Mouse (Mus musculus): ENCODE measurements around the gene Rab26. TPM values are rescaled to one million over a fixed set of nuclear protein-coding genes. Genes with fewer than 3 reads are reported as not detected.

The Rab26 gene
- polyA plus RNA-seq (2015; fragmentation: Nextera tagmentation; extraction: Ambion mirVana): 3.4 TPM in 2 replicates

DNA sequence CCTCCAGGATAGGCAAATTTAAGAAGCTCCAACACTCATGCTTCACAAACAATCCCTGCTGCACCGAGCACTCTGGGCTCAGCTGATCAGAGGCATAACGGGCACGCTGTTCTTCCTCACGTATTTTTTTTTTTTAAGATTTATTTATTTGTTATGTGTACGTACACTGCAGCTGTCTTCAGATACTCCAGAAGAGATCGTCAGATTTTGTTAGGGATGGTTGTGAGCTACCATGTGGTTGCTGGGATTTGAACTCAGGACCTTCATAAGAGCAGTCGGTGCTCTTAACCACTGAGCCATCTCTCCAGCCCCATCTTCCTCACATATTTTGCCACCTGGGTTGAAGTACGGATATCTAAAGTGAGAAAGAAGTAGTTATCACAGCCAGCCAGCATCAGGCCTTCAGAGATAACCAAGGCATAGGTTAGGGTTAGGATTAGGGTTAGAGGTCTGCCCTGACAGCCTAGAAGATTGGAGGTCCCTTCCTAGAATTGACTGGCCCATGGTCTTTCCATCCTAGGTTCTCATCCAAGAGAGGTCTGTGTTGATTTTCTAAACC, at the start of gene Rab26:
Rab26 (minus strand) TSS at position 51 of the 559 bp plus-strand sequence.
- peaks cover 63% of the 10 kb centered on the region for H3K4me1 ChIP-seq
- H3K27me3 ChIP-seq: no peaks in the 10 kb centered on the region
- peak within 1 kb of the TSS; percentile 74 for H3K4me2 ChIP-seq (replicated peaks)
- no peak within 1 kb of the TSS for H3K27ac ChIP-seq
- WGBS: 93% methylated on average over 8 of the region's 8 CpGs
- peaks cover 18% of the 10 kb centered on the region for H3K36me3 ChIP-seq
- H3K4me3 ChIP-seq: peak within 1 kb of the TSS; percentile 43
- ATAC-seq (ENCODE audit: low FRiP score, low read depth): no peak
- peak within 1 kb of the TSS; percentile 67 for H3K9ac ChIP-seq
- no peaks in the 10 kb centered on the region for H3K9me3 ChIP-seq

DNA sequence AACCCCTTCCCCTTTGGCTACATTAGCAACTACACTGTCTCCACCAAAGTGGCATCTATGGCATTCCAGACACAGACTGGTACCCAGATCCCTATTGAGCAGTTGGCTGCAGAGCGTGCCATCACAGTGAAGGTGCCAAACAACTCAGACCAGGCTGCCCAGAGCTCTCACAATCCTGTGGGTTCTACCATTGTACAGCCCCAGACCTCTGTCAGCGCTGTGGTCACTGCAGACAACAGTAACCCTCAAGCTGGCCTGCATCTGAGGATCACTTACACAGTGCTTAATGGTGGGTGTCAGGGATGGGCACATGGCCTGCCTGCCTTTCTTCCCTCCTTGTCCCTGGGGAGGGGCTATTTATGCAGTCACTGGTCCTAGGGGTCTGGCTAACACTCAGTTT, 46.3 kb upstream of the Rab26 start:
- Histone ChIP-seq H3K4me1 (no peaks in the 10 kb centered on the region), H3K9ac (no peak overlapping the region), H3K4me3 (no peak overlapping the region), H3K36me3 (peaks cover 97% of the 10 kb centered on the region), H3K27ac (no peak overlapping the region), H3K4me2 (replicated peaks) (no peak overlapping the region), H3K9me3 (no peaks in the 10 kb centered on the region), H3K27me3 (no peaks in the 10 kb centered on the region)
- 96% methylated on average over 2 of the region's 2 CpGs for WGBS
- no peak for ATAC-seq (ENCODE audit: low FRiP score, low read depth)

DNA sequence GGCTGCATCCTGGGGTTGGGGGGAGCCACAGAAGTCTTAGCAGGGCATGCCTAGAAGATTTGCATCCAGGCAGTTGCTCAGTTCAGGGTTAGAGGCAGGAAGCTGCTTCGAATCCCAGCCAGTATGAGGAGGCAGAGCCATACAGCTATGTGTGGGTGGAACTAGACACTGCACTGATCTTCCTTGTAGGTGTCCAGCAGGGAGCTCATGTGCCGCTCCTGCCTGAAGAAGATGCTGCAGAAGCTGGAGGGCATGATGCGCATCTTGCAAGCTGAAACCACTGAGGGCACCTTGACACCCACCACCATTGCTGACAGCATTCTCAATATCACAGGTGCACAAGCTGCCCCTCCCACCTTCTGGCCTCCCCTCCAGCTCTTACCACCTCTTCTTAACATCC, 45.5 kb upstream of the Rab26 start:
- H3K36me3 ChIP-seq: peaks cover 98% of the 10 kb centered on the region
- no peaks in the 10 kb centered on the region for H3K4me1 ChIP-seq
- no peak overlapping the region for H3K4me2 ChIP-seq (replicated peaks)
- no peak overlapping the region for H3K4me3 ChIP-seq
- no peak overlapping the region for H3K27ac ChIP-seq
- no peaks in the 10 kb centered on the region for H3K9me3 ChIP-seq
- no peak for ATAC-seq (ENCODE audit: low FRiP score, low read depth)
- H3K9ac ChIP-seq: no peak overlapping the region
- H3K27me3 ChIP-seq: no peaks in the 10 kb centered on the region
- WGBS: 95% methylated on average over 3 of the region's 3 CpGs

DNA sequence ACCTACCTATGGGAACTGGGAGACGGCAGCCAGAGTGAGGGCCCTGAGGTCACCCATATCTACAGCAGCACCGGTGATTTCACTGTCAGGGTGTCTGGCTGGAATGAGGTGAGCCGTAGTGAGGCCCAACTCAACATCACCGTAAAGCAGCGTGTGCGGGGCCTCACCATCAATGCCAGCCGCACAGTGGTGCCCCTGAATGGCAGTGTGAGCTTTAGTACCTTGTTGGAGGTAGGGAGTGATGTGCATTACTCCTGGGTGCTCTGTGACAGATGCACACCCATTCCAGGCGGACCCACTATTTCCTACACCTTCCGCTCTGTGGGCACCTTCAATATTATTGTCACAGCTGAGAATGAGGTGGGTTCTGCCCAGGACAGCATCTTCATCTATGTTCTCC, 39.8 kb upstream of the Rab26 start:
- H3K4me1 ChIP-seq: no peaks in the 10 kb centered on the region
- no peaks in the 10 kb centered on the region for H3K9me3 ChIP-seq
- 94% methylated on average over 9 of the region's 9 CpGs for WGBS
- no peaks in the 10 kb centered on the region for H3K27me3 ChIP-seq
- H3K4me2 ChIP-seq (replicated peaks): no peak overlapping the region
- H3K27ac ChIP-seq: no peak overlapping the region
- peaks cover 100% of the 10 kb centered on the region for H3K36me3 ChIP-seq
- H3K4me3 ChIP-seq: no peak overlapping the region
- ATAC-seq (ENCODE audit: low FRiP score, low read depth): no peak
- H3K9ac ChIP-seq: no peak overlapping the region

DNA sequence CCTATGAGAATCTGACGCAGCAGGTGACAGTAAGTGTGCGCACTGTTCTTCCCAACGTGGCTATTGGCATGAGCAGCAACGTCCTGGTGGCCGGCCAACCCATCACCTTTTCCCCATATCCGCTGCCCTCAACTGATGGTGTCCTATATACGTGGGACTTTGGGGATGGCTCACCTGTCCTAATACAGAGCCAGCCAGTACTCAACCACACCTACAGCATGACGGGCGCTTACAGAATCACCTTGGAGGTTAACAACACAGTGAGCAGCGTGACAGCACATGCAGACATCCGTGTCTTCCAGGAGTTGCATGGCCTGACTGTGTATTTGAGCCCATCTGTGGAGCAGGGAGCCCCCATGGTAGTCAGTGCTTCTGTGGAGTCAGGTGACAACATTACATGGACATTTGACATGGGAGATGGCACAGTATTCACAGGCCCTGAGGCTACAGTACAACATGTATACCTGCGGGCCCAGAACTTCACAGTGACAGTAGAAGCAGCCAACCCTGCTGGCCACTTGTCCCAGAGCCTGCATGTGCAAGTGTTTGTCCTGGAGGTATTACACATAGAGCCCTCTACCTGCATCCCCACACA, 38.7 kb upstream of the Rab26 start:
- Histone ChIP-seq H3K27ac (no peak overlapping the region), H3K4me3 (no peak overlapping the region), H3K36me3 (peaks cover 100% of the 10 kb centered on the region), H3K4me2 (replicated peaks) (no peak overlapping the region), H3K27me3 (no peaks in the 10 kb centered on the region), H3K9ac (no peak overlapping the region), H3K9me3 (no peaks in the 10 kb centered on the region), H3K4me1 (no peaks in the 10 kb centered on the region)
- ATAC-seq (ENCODE audit: low FRiP score, low read depth): no peak
- WGBS: 95% methylated on average over 12 of the region's 12 CpGs

DNA sequence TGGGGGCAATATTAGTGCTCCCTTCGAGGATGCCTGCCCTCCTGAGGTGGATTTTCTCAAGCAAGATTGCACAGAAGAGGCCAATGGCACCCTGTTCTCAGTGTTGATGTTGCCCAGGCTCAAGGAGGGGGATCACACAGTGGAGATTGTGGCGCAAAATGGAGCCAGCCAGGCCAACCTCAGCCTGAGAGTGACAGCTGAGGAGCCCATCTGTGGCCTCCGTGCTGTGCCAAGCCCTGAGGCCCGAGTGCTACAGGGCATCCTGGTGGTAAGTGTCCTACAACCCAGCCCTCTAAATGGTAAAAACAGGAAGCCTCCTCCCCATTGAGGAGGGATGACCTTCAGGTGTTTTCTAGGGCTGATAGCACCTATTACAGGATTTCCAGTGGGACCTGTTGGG, 35.8 kb upstream of the Rab26 start:
- ATAC-seq (ENCODE audit: low FRiP score, low read depth): no peak
- H3K27me3 ChIP-seq: no peaks in the 10 kb centered on the region
- no peak overlapping the region for H3K4me2 ChIP-seq (replicated peaks)
- no peak overlapping the region for H3K9ac ChIP-seq
- H3K36me3 ChIP-seq: peaks cover 99% of the 10 kb centered on the region
- no peak overlapping the region for H3K27ac ChIP-seq
- no peaks in the 10 kb centered on the region; the same call in 1 of the 2 replicates for H3K4me1 ChIP-seq
- H3K4me3 ChIP-seq: no peak overlapping the region
- 88% methylated on average over 4 of the region's 4 CpGs for WGBS
- no peaks in the 10 kb centered on the region for H3K9me3 ChIP-seq

DNA sequence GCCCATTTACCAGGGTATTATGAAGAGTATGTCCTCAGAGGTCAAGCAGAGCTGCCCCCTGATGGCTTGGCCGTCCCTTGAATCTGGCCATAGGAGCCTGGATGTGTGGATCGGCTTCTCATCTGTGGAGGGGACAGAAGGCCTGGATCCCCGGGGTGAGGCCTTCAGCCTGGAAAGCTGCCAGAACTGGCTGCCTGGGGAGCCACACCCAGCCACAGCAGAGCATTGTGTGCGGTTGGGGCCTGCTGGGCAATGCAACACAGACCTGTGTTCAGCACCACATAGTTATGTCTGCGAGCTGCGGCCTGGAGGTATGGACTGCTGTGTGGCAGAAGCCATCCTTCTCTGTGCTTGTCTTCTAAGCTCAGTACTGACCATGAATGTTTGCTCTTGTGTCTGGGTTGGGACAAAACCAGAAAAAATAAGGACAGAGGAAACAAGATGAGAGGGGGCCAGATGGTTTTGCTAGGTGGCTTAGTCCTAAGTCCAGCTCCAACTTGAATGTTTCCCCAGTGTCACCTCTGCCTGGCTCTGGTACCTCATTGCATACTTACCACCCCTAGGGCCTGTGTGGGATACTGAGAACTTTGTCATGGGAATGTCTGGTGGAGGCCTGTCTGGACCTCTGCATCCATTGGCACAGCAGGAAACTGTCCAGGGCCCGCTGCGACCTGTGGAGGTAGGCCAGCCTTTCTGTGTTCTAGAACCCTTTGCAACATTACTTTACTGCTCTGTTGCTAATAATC, 33.2 kb upstream of the Rab26 start:
- peaks cover 79% of the 10 kb centered on the region for H3K36me3 ChIP-seq
- peak overlapping the region; percentile 43; the same call in 1 of the 2 replicates for H3K9ac ChIP-seq
- no peak for ATAC-seq (ENCODE audit: low FRiP score, low read depth)
- no peaks in the 10 kb centered on the region for H3K9me3 ChIP-seq
- H3K27ac ChIP-seq: no peak overlapping the region
- 83% methylated on average over 8 of the region's 8 CpGs for WGBS
- peaks cover 9% of the 10 kb centered on the region; the same call in 1 of the 2 replicates for H3K4me1 ChIP-seq
- H3K27me3 ChIP-seq: no peaks in the 10 kb centered on the region
- H3K4me3 ChIP-seq: no peak overlapping the region
- H3K4me2 ChIP-seq (replicated peaks): no peak overlapping the region

DNA sequence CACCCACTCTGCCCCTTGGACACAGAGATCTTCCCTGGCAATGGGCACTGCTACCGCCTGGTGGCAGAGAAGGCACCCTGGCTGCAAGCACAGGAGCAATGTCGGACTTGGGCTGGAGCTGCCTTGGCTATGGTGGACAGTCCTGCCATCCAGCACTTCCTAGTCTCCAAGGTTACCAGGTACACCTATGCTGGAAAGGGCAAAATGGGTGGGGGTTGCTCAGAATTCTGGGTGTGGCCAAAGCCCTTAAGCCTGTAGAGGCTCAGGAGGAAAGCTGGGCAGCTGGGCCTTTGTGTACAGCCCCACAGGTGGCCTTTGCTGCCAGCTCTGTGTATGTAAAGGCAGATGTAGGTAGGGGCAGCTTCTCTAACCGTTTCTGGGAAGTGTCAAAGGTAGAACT, 31.8 kb upstream of the Rab26 start:
- Histone ChIP-seq H3K27ac (no peak overlapping the region), H3K9me3 (no peaks in the 10 kb centered on the region), H3K36me3 (peaks cover 65% of the 10 kb centered on the region), H3K4me3 (no peak overlapping the region), H3K4me1 (peaks cover 9% of the 10 kb centered on the region), H3K9ac (no peak overlapping the region), H3K27me3 (no peaks in the 10 kb centered on the region), H3K4me2 (replicated peaks) (no peak overlapping the region)
- no peak for ATAC-seq (ENCODE audit: low FRiP score, low read depth)
- 80% methylated on average over 3 of the region's 3 CpGs for WGBS

DNA sequence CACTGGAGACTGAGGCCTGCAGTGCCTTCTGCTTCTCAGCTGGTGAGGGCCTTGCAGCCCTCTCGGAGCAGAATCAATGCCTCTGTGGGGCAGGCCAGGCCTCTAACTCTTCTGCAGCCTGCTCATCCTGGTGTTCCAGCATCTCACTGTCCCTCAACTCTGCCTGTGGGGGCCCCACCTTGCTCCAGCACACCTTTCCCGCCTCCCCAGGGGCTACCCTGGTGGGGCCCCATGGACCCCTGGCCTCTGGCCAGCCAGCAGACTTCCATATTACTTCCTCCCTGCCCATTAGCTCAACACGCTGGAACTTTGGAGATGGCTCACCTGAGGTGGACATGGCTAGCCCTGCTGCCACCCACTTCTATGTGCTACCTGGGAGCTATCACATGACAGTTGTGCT, 31.1 kb upstream of the Rab26 start:
- no peaks in the 10 kb centered on the region for H3K9me3 ChIP-seq
- no peak for ATAC-seq (ENCODE audit: low FRiP score, low read depth)
- no peak overlapping the region for H3K27ac ChIP-seq
- no peak overlapping the region for H3K4me3 ChIP-seq
- peaks cover 58% of the 10 kb centered on the region for H3K36me3 ChIP-seq
- WGBS: 82% methylated on average over 3 of the region's 3 CpGs
- no peak overlapping the region for H3K4me2 ChIP-seq (replicated peaks)
- peaks cover 15% of the 10 kb centered on the region for H3K4me1 ChIP-seq
- H3K27me3 ChIP-seq: no peaks in the 10 kb centered on the region
- no peak overlapping the region; the same call in 1 of the 2 replicates for H3K9ac ChIP-seq

DNA sequence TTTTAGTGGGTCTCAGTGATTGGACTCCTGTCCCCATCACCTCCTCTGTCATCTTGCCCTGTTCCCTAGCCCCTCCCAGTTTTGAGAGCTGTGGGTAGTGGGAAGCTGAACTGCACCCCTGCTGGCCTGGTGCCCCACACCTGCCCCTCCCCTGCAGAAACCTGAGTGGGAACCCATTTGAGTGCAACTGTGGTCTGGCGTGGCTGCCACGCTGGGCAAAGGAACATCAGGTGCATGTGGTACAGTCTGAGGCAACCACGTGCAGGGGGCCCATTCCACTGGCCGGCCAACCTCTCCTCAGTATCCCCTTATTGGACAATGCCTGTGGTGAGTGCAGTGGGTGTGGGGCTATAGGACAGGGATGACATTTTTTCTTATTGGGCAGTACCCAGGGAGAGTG, 30.4 kb upstream of the Rab26 start:
- peaks cover 19% of the 10 kb centered on the region for H3K4me1 ChIP-seq
- no peaks in the 10 kb centered on the region for H3K9me3 ChIP-seq
- H3K4me3 ChIP-seq: no peak overlapping the region
- WGBS: 80% methylated on average over 4 of the region's 4 CpGs
- no peak for ATAC-seq (ENCODE audit: low FRiP score, low read depth)
- peaks cover 51% of the 10 kb centered on the region for H3K36me3 ChIP-seq
- no peaks in the 10 kb centered on the region for H3K27me3 ChIP-seq
- H3K27ac ChIP-seq: no peak overlapping the region
- H3K9ac ChIP-seq: no peak overlapping the region; the same call in 1 of the 2 replicates
- H3K4me2 ChIP-seq (replicated peaks): no peak overlapping the region

DNA sequence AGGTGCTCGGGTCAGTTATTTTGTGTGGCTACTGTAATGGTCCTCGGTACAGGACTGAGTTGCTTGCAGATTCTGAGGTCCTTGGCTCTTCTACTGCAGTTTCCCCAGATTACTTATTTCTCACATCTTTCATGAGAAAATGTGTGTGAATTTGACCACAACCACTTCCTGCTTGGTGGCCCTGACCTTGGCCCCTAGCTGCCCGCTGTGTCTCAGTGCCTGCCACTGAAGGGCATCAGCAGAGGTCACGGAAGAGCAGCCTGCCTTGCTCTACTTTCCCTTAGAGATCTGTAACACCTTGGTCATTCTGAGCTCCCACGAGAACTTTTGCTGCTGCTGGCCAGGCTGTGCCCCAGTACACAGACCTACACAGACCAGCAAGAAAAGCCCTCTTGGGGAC, 29.6 kb upstream of the Rab26 start:
- Histone ChIP-seq H3K4me2 (replicated peaks) (no peak overlapping the region), H3K9ac (no peak overlapping the region), H3K4me1 (peaks cover 27% of the 10 kb centered on the region), H3K27ac (no peak overlapping the region), H3K9me3 (no peaks in the 10 kb centered on the region), H3K27me3 (no peaks in the 10 kb centered on the region), H3K4me3 (no peak overlapping the region), H3K36me3 (peaks cover 43% of the 10 kb centered on the region)
- ATAC-seq (ENCODE audit: low FRiP score, low read depth): no peak
- 76% methylated on average over 5 of the region's 5 CpGs for WGBS

DNA sequence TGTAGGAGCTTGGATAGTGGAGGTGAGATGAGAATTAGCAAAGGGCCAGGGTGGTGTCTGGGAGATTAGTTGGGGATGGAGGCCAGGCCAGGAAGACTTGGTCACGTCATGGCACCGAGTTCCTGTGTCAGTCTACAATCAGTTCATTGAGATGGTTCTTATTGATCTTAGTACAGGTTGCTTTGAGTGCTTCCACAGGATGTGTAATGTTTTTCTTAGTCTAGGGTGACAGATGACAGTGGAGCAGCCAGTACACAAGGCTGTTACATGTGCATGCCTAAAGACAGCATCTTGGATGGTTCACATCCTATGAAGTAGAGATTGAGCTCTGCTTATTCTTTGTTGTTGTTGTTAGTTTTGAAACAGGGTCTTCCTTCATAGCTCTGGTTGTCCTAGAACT, 27.6 kb upstream of the Rab26 start:
- WGBS: 91% methylated on average over 2 of the region's 2 CpGs
- no peaks in the 10 kb centered on the region for H3K27me3 ChIP-seq
- H3K4me1 ChIP-seq: peaks cover 47% of the 10 kb centered on the region
- no peak overlapping the region for H3K4me2 ChIP-seq (replicated peaks)
- H3K9me3 ChIP-seq: no peaks in the 10 kb centered on the region
- ATAC-seq (ENCODE audit: low FRiP score, low read depth): no peak
- peaks cover 28% of the 10 kb centered on the region for H3K36me3 ChIP-seq
- no peak overlapping the region for H3K27ac ChIP-seq
- no peak overlapping the region for H3K9ac ChIP-seq
- no peak overlapping the region for H3K4me3 ChIP-seq

Measured in limb, embryonic 13.5 days (tissue).